Comparison of ENCODE assay signal across 8 mouse cellular contexts in the genomic region with DNA sequence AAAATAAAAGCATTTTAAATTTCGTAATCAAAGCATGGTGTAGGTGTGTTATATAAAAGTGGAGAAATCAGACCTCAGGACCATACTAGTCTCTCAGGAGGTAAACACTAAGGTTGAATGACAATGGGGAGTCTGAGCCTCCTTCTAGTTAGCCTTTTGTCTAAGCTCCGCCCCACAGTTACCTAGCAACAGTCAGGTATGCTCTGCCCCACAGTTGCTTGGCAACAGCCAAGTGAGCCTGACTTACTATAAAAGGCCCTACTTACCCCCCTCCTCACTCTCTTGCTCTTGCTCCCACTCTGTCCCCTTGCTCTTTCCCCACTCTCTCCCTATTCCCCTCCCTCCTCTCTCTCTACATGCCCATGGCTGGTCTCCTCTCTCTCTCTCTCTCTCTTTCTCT. TPM values are rescaled to one million over a fixed set of nuclear protein-coding genes. Genes with fewer than 3 reads are reported as not detected.
DNase-seq lines count a peak whose midpoint lies in the region; ATAC-seq and TF ChIP-seq lines count a peak whose summit lies in the region.
"Had no signal": no experiment of that assay in that cellular context is flagged by ENCODE, and none has a peak within 500 bp of the region (broad histone marks: within the 10 kb centered on the region; RNA-seq: fewer than 3 reads in every experiment).

No protein-coding gene starts in this region.

- no peak overlapping the region for H3K9ac ChIP-seq in ES-E14 (ENCODE audit: insufficient read depth, low read depth, low read length, poor library complexity, severe bottlenecking)
- H3K9ac ChIP-seq in hindbrain, embryonic 11.5 days (ENCODE audit: low read depth, low read length) = no peak overlapping the region
- no peak overlapping the region for H3K9ac ChIP-seq in midbrain, embryonic 14.5 days (replicated peaks; ENCODE audit: low read length)
- no peak overlapping the region for H3K9ac ChIP-seq in liver, embryonic 11.5 days (ENCODE audit: low read depth, low read length)
- H3K9ac ChIP-seq in heart, embryonic 12.5 days = no peak overlapping the region
- H3K9ac ChIP-seq: liver, postnatal 0 days had no signal

- H3K27me3 ChIP-seq in hindbrain, embryonic 11.5 days (ENCODE audit: control insufficient read depth, insufficient read depth, low read length) = no peaks in the 10 kb centered on the region
- H3K27me3 ChIP-seq in midbrain, embryonic 14.5 days (ENCODE audit: control insufficient read depth, insufficient read depth, low read length) = no peaks in the 10 kb centered on the region
- no peaks in the 10 kb centered on the region for H3K27me3 ChIP-seq in liver, embryonic 11.5 days (replicated peaks; ENCODE audit: control insufficient read depth, insufficient read depth, low read length)
- no peaks in the 10 kb centered on the region for H3K27me3 ChIP-seq in heart, embryonic 12.5 days (replicated peaks)

- no peaks in the 10 kb centered on the region; the same call in 1 of the 2 replicates for H3K36me3 ChIP-seq in ES-E14 (ENCODE audit: control insufficient read depth, insufficient read depth, low read length, poor library complexity, severe bottlenecking)
- H3K36me3 ChIP-seq in hindbrain, embryonic 11.5 days (ENCODE audit: control insufficient read depth, insufficient read depth, low read length) = peaks cover 16% of the 10 kb centered on the region
- H3K36me3 ChIP-seq in midbrain, embryonic 14.5 days (ENCODE audit: control insufficient read depth, insufficient read depth, low read length) = peaks cover 32% of the 10 kb centered on the region
- peaks cover 15% of the 10 kb centered on the region for H3K36me3 ChIP-seq in liver, embryonic 11.5 days (ENCODE audit: control insufficient read depth, insufficient read depth, low read length)
- peaks cover 32% of the 10 kb centered on the region for H3K36me3 ChIP-seq in heart, embryonic 12.5 days

- peaks cover 0 to 2% of the 10 kb centered on the region in 2 experiments; a peak in 2 of 4 replicates for H3K4me1 ChIP-seq in ES-E14 (ENCODE audit: control insufficient read depth in 2 of 2, insufficient read depth in 2 of 2, low read length in 2 of 2, poor library complexity in 1 of 2)
- no peaks in the 10 kb centered on the region for H3K4me1 ChIP-seq in hindbrain, embryonic 11.5 days (replicated peaks; ENCODE audit: control insufficient read depth, insufficient read depth, low read length)
- peaks cover 6% of the 10 kb centered on the region; the same call in 1 of the 2 replicates for H3K4me1 ChIP-seq in midbrain, embryonic 14.5 days (ENCODE audit: control insufficient read depth, insufficient read depth, low read length)
- no peaks in the 10 kb centered on the region for H3K4me1 ChIP-seq in liver, embryonic 11.5 days (replicated peaks; ENCODE audit: control insufficient read depth, insufficient read depth, low read length)
- H3K4me1 ChIP-seq in heart, embryonic 12.5 days (replicated peaks) = no peaks in the 10 kb centered on the region

- no peak for TF ChIP-seq POLR2A in brain, embryonic 14.5 days (IDR thresholded peaks at IDR 0.05; ENCODE audit: borderline replicate concordance, extremely low read depth, insufficient read depth, insufficient read length, poor library complexity, severe bottlenecking)

- peak; percentile 93 for ATAC-seq in hindbrain, embryonic 11.5 days (ENCODE audit: low FRiP score)
- peak; percentile 90 for ATAC-seq in midbrain, embryonic 14.5 days (ENCODE audit: low FRiP score, low TSS enrichment)
- ATAC-seq in liver, embryonic 11.5 days (replicated peaks; ENCODE audit: low FRiP score) = no peak
- ATAC-seq in heart, embryonic 12.5 days (ENCODE audit: insufficient number of reproducible peaks, low FRiP score) = no peak
- ATAC-seq: liver, postnatal 0 days had no signal

- peak; percentile 40 for DNase-seq in ES-E14 (ENCODE audit: low read depth, low spot score)
- peak; percentile 94 for DNase-seq in brain, embryonic 14.5 days (ENCODE audit: low read depth)
- peak; percentile 80 for DNase-seq in hindbrain, embryonic 11.5 days (ENCODE audit: low spot score)
- peak; percentile 88 for DNase-seq in midbrain, embryonic 14.5 days
- no peak for DNase-seq in cerebellum, adult 9-11 months
- DNase-seq in liver, embryonic 11.5 days (ENCODE audit: low spot score) = no peak
- DNase-seq: liver, postnatal 0 days had no signal

- no peak overlapping the region for H3K4me3 ChIP-seq in ES-E14 (ENCODE audit: insufficient read depth in 1 of 2, low read depth in 1 of 2, low read length in 2 of 2, poor library complexity in 1 of 2, severe bottlenecking in 1 of 2)
- H3K4me3 ChIP-seq in hindbrain, embryonic 11.5 days (ENCODE audit: low read depth, low read length) = no peak overlapping the region
- H3K4me3 ChIP-seq in midbrain, embryonic 14.5 days (replicated peaks; ENCODE audit: low read depth, low read length) = no peak overlapping the region
- no peak overlapping the region for H3K4me3 ChIP-seq in liver, embryonic 11.5 days (ENCODE audit: low read depth, low read length)
- H3K4me3 ChIP-seq in heart, embryonic 12.5 days = no peak overlapping the region

- in situ Hi-C loops in ES-E14 (cut with MboI; ENCODE audit: low sequenced_read_pairs in 2 of 2, unreplicated experiment in 2 of 2) = no loop called here

- no peak for TF ChIP-seq CTCF in brain, embryonic 14.5 days (IDR thresholded peaks at IDR 0.05; ENCODE audit: borderline replicate concordance, extremely low read depth, insufficient read depth, insufficient read length)

- H3K27ac ChIP-seq in ES-E14 (ENCODE audit: insufficient read depth, low read depth, low read length, poor library complexity, severe bottlenecking) = no peak overlapping the region
- no peak overlapping the region for H3K27ac ChIP-seq in hindbrain, embryonic 11.5 days (ENCODE audit: low read depth, low read length)
- H3K27ac ChIP-seq in midbrain, embryonic 14.5 days (replicated peaks; ENCODE audit: low read depth, low read length) = no peak overlapping the region
- H3K27ac ChIP-seq in liver, embryonic 11.5 days (ENCODE audit: low read depth, low read length) = no peak overlapping the region
- H3K27ac ChIP-seq in heart, embryonic 12.5 days (ENCODE audit: poor library complexity, severe bottlenecking) = no peak overlapping the region

- no peak overlapping the region for H3K4me2 ChIP-seq in hindbrain, embryonic 11.5 days (replicated peaks; ENCODE audit: low read depth, low read length)
- H3K4me2 ChIP-seq in midbrain, embryonic 14.5 days (ENCODE audit: low read length) = no peak overlapping the region
- no peak overlapping the region for H3K4me2 ChIP-seq in liver, embryonic 11.5 days
- no peak overlapping the region for H3K4me2 ChIP-seq in heart, embryonic 12.5 days

- H3K9me3 ChIP-seq in ES-E14 (ENCODE audit: control insufficient read depth, insufficient read depth, low read depth, low read length) = peaks cover 4% of the 10 kb centered on the region; the same call in 1 of the 2 replicates
- peaks cover 14% of the 10 kb centered on the region for H3K9me3 ChIP-seq in hindbrain, embryonic 11.5 days (ENCODE audit: control insufficient read depth, low read length)
- peaks cover 43% of the 10 kb centered on the region for H3K9me3 ChIP-seq in midbrain, embryonic 14.5 days (ENCODE audit: control insufficient read depth, low read length)
- peaks cover 14% of the 10 kb centered on the region for H3K9me3 ChIP-seq in liver, embryonic 11.5 days (ENCODE audit: control insufficient read depth, low read length)
- H3K9me3 ChIP-seq in heart, embryonic 12.5 days (replicated peaks) = peaks cover 9% of the 10 kb centered on the region

- WGBS in hindbrain, embryonic 11.5 days = 12% methylated on average over 2 of the region's 2 CpGs
- 9% methylated on average over 2 of the region's 2 CpGs for WGBS in midbrain, embryonic 14.5 days
- WGBS in liver, embryonic 11.5 days = 42% methylated on average over 2 of the region's 2 CpGs
- 23% methylated on average over 2 of the region's 2 CpGs for WGBS in heart, embryonic 12.5 days

TF ChIP-seq in ES-E14, 5 proteins besides CTCF, POLR2A, EP300 and RAD21:
- TF ChIP-seq MAFK (IDR thresholded peaks at IDR 0.05; ENCODE audit: insufficient read depth, low read depth, low read length) (no peak), HCFC1 (IDR thresholded peaks at IDR 0.05; ENCODE audit: borderline replicate concordance, insufficient read depth, low read length) (no peak), ZC3H11A (IDR thresholded peaks at IDR 0.05; ENCODE audit: borderline replicate concordance, low read depth, low read length) (no peak), CHD2 (IDR thresholded peaks at IDR 0.05; ENCODE audit: low read depth, low read length) (no peak), ZNF384 (IDR thresholded peaks at IDR 0.05; ENCODE audit: low read depth, low read length) (no peak)
TF ChIP-seq in ES-E14: peak in this region for 0.

RNA-seq across cellular contexts. Expression of gene 2010315B03Rik, which starts 44.6 kb away (rescaled TPM):
- total RNA-seq in ES-E14 (2012; rRNA removed) = 1.1 and 1.5 TPM in 2 replicates
- polyA plus RNA-seq in brain, embryonic 14.5 days (2012; rRNA removed) = 11.0 and 12.2 TPM in 2 replicates
- 4.8 and 7.8 TPM in 2 replicates for polyA plus RNA-seq in hindbrain, embryonic 11.5 days (2014; fragmentation: Nextera tagmentation; extraction: Ambion mirVana)
- polyA plus RNA-seq in midbrain, embryonic 14.5 days (2014; fragmentation: Nextera tagmentation; extraction: Ambion mirVana) = 9.5 and 10.8 TPM in 2 replicates
- polyA plus RNA-seq in liver, embryonic 11.5 days (2014; fragmentation: Nextera tagmentation; extraction: Ambion mirVana) = 4.4 and 5.7 TPM in 2 replicates
- polyA plus RNA-seq in heart, embryonic 12.5 days (2016; fragmentation: Nextera tagmentation; extraction: Ambion mirVana) = 6.9 and 7.3 TPM in 2 replicates

Comparison
In these comparisons a context has a peak if more than half of its experiments do, and no peak if none do; other contexts are left out.
1. DNase-seq: peak in ES-E14 (single experiment), brain, embryonic 14.5 days (single experiment), hindbrain, embryonic 11.5 days (single experiment) and midbrain, embryonic 14.5 days (single experiment); none in cerebellum, adult 9-11 months (single experiment) and liver, embryonic 11.5 days (single experiment).
2. ATAC-seq: peak in hindbrain, embryonic 11.5 days (single experiment) and midbrain, embryonic 14.5 days (single experiment); none in liver, embryonic 11.5 days (single experiment) and heart, embryonic 12.5 days (single experiment).